Mouse (Mus musculus): Measurements from ENCODE around the gene Prkce. TPM values are rescaled to one million over a fixed set of nuclear protein-coding genes. Genes with fewer than 3 reads are reported as not detected.

Prkce gene
- polyA plus RNA-seq, 1 experiment from 2014 or later, result 9.4 TPM

DNA sequence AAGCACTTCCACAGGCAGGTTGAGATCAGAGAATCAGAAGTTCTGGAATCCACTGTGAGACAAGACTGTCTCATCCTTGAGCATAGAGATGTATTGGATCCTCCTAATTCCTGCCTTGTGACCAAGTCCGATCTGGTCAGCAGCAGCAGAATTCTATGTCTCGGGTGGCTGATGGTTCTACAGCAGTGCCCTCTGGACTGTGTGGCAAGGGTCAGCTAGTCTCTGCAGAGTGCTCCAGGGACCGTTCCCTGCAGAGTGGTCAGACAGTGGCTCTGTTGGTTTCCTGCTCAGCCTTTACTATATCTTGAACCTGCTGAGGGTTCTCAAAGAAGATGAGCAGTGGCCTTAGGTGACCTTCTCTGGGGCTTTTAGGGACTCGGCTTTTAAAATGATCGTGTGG lies 355.1 kb downstream of the Prkce start:
- Histone ChIP-seq H3K27ac (no peak overlapping the region), H3K9me3 (no peaks in the 10 kb centered on the region), H3K4me1 (peaks cover 4% of the 10 kb centered on the region), H3K27me3 (ENCODE audit: insufficient read depth, poor library complexity, severe bottlenecking) (no peaks in the 10 kb centered on the region), H3K4me3 (no peak overlapping the region), H3K36me3 (no peaks in the 10 kb centered on the region; the same call in 1 of the 2 replicates)
- no peak for DNase-seq (ENCODE audit: low spot score)
- WGBS, result 70% methylated on average over 5 of the region's 5 CpGs

GRCm38 (mm10) chr17:86523374-86523773 lies 355.8 kb downstream of the Prkce start:
- 62% methylated on average over 3 of the region's 3 CpGs for WGBS
- no peak overlapping the region for H3K27ac ChIP-seq
- H3K4me1 ChIP-seq, result peaks cover 4% of the 10 kb centered on the region
- H3K36me3 ChIP-seq, result no peaks in the 10 kb centered on the region; the same call in 1 of the 2 replicates
- no peak for DNase-seq (ENCODE audit: low spot score)
- H3K27me3 ChIP-seq (ENCODE audit: insufficient read depth, poor library complexity, severe bottlenecking), result no peaks in the 10 kb centered on the region
- no peak overlapping the region for H3K4me3 ChIP-seq
- no peaks in the 10 kb centered on the region for H3K9me3 ChIP-seq

DNA sequence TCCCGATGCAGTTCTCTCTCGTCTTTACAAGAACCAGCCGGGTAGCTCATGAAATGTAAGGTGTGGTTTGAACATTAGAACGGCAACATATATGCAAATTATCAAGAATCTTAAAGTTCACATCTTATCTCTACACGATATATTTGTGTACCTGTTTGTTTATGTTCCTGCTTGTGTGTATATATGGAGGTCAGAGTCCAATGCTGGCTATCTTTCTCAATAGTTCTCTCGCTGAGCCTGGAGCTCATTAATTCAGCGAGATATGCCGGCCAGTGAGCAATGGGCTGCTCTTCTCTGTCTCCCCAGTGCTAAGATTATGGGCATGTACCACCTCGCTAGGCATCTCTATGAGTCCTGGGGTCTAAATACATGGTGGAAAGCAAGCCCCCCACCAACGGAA lies 356.3 kb downstream of the Prkce start:
- H3K27ac ChIP-seq, result no peak overlapping the region
- no peak for DNase-seq (ENCODE audit: low spot score)
- no peaks in the 10 kb centered on the region; the same call in 1 of the 2 replicates for H3K36me3 ChIP-seq
- peaks cover 7% of the 10 kb centered on the region for H3K4me1 ChIP-seq
- no peaks in the 10 kb centered on the region for H3K27me3 ChIP-seq (ENCODE audit: insufficient read depth, poor library complexity, severe bottlenecking)
- 87% methylated on average over 10 of the region's 10 CpGs for WGBS
- H3K9me3 ChIP-seq, result no peaks in the 10 kb centered on the region
- no peak overlapping the region for H3K4me3 ChIP-seq

- peaks cover 19% of the 10 kb centered on the region for H3K4me1 ChIP-seq
- H3K9me3 ChIP-seq, result no peaks in the 10 kb centered on the region
- no peaks in the 10 kb centered on the region; the same call in 1 of the 2 replicates for H3K36me3 ChIP-seq
- H3K27ac ChIP-seq, result no peak overlapping the region
- WGBS, result 81% methylated on average over 2 of the region's 2 CpGs
- H3K27me3 ChIP-seq (ENCODE audit: insufficient read depth, poor library complexity, severe bottlenecking), result no peaks in the 10 kb centered on the region
- DNase-seq (ENCODE audit: low spot score), result no peak
- no peak overlapping the region for H3K4me3 ChIP-seq
Measured at GRCm38 (mm10) chr17:86525075-86525474, 357.5 kb downstream of the Prkce start.

GRCm38 (mm10) chr17:86526016-86526415 lies 358.4 kb downstream of the Prkce start:
- Histone ChIP-seq H3K4me3 (no peak overlapping the region), H3K36me3 (no peaks in the 10 kb centered on the region; the same call in 1 of the 2 replicates), H3K4me1 (peaks cover 29% of the 10 kb centered on the region), H3K27me3 (ENCODE audit: insufficient read depth, poor library complexity, severe bottlenecking) (no peaks in the 10 kb centered on the region), H3K27ac (no peak overlapping the region), H3K9me3 (no peaks in the 10 kb centered on the region)
- 81% methylated on average over 7 of the region's 7 CpGs for WGBS
- DNase-seq (ENCODE audit: low spot score), result no peak

GRCm38 (mm10) chr17:86527298-86527697 lies 359.7 kb downstream of the Prkce start:
- WGBS, result 78% methylated on average over 5 of the region's 5 CpGs
- Histone ChIP-seq H3K9me3 (no peaks in the 10 kb centered on the region), H3K36me3 (no peaks in the 10 kb centered on the region; the same call in 1 of the 2 replicates), H3K4me3 (no peak overlapping the region), H3K27me3 (ENCODE audit: insufficient read depth, poor library complexity, severe bottlenecking) (no peaks in the 10 kb centered on the region), H3K4me1 (peaks cover 41% of the 10 kb centered on the region), H3K27ac (no peak overlapping the region)
- DNase-seq (ENCODE audit: low spot score), result no peak

DNA sequence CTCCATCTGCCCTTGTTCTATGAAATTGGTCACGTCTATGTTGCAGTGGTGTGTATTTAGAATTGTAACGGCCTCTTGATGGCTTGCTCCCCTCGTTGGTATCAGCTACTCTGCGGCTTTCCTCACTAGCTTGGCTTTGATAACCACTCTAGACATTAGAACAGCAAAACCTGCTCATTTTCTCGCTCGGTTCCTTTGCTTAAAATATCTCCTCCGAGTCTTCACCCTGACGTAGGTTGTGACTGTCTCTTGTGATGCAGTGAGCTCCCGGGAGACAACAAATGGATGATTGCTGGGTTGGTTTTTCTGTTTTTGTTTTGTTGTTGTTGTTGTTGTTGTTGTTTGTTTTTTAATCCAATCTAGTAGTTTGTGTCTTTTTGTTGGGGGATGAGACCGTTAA lies 361.4 kb downstream of the Prkce start:
- H3K4me1 ChIP-seq, result peaks cover 51% of the 10 kb centered on the region
- no peak overlapping the region for H3K27ac ChIP-seq
- WGBS, result 64% methylated on average over 10 of the region's 10 CpGs
- H3K36me3 ChIP-seq, result no peaks in the 10 kb centered on the region; the same call in 1 of the 2 replicates
- no peaks in the 10 kb centered on the region for H3K27me3 ChIP-seq (ENCODE audit: insufficient read depth, poor library complexity, severe bottlenecking)
- H3K9me3 ChIP-seq, result no peaks in the 10 kb centered on the region
- DNase-seq (ENCODE audit: low spot score), result no peak
- no peak overlapping the region for H3K4me3 ChIP-seq

- no peaks in the 10 kb centered on the region for H3K27me3 ChIP-seq (ENCODE audit: insufficient read depth, poor library complexity, severe bottlenecking)
- no peak for DNase-seq (ENCODE audit: low spot score)
- H3K4me3 ChIP-seq, result no peak overlapping the region
- WGBS, result 56% methylated on average over 4 of the region's 4 CpGs
- no peak overlapping the region for H3K27ac ChIP-seq
- peaks cover 51% of the 10 kb centered on the region for H3K4me1 ChIP-seq
- H3K9me3 ChIP-seq, result no peaks in the 10 kb centered on the region
- H3K36me3 ChIP-seq, result no peaks in the 10 kb centered on the region; the same call in 1 of the 2 replicates
Measured at GRCm38 (mm10) chr17:86529411-86529810, 361.8 kb downstream of the Prkce start.

GRCm38 (mm10) chr17:86531231-86531630 lies 363.6 kb downstream of the Prkce start:
- H3K4me3 ChIP-seq, result no peak overlapping the region
- H3K27me3 ChIP-seq (ENCODE audit: insufficient read depth, poor library complexity, severe bottlenecking), result no peaks in the 10 kb centered on the region
- H3K36me3 ChIP-seq, result no peaks in the 10 kb centered on the region
- no peak for DNase-seq (ENCODE audit: low spot score)
- peak overlapping the region; percentile 70; the same call in 1 of the 2 replicates for H3K27ac ChIP-seq
- peaks cover 57% of the 10 kb centered on the region for H3K4me1 ChIP-seq
- no peaks in the 10 kb centered on the region for H3K9me3 ChIP-seq
- 62% methylated on average over 6 of the region's 6 CpGs for WGBS

DNA sequence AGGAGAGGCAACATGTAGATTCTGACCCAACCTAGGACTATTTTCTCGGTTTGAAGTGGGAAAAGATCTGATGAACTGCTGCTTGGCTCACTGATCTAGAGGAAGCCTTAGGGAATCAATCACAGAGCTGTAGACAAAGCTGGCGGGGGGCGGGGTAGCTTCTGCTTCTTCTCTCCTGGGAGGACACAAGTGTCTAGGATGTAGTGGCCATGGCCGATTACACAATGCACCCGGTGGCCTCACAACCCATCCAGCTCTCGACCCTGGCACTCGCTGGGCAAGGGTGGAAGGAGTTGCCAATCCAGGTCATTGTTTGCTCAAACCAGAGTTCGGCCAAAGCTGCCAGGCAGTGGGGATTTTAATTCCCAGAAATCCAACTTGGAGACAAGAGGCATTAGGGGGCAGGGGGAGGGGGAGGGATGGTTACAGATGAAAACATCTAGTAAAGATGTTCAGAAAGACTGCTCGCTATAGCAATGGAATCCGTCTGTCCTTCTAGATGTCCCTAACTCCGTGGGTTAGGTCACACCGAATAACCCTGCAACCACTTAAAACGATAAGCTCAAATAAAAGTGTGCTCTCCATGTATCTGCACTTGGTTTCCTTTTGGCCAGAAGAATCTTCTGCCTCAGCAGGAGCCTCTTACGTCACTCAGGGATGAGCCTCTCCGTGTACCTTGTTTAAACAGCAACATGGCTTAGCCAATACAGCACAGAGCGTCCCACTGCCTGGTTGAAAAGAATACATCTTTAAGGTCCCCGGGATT lies 365.4 kb downstream of the Prkce start:
- peaks cover 72% of the 10 kb centered on the region for H3K4me1 ChIP-seq
- H3K36me3 ChIP-seq, result no peaks in the 10 kb centered on the region
- 70% methylated on average over 17 of the region's 17 CpGs for WGBS
- no peaks in the 10 kb centered on the region for H3K9me3 ChIP-seq
- no peak for DNase-seq (ENCODE audit: low spot score)
- no peaks in the 10 kb centered on the region for H3K27me3 ChIP-seq (ENCODE audit: insufficient read depth, poor library complexity, severe bottlenecking)
- H3K27ac ChIP-seq, result peak overlapping the region; percentile 4; the same call in 1 of the 2 replicates
- no peak overlapping the region for H3K4me3 ChIP-seq

DNA sequence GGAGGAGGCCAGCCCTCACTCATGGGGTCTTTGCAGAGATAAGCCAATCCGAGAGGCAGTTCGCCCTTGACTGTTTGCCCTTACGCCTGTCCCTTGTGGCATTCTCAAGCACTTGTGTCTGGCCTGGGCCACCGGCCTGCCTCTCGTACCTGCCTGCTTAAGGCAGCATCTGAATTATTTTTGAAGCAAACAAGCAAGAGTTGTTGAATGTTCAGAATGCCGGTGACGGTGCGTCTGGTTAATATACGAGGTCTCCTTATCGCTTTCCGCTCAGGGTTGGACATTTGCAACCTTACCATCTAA lies 365.9 kb downstream of the Prkce start:
- peak overlapping the region; percentile 4; the same call in 1 of the 2 replicates for H3K27ac ChIP-seq

GRCm38 (mm10) chr17:86535096-86535495 lies 367.5 kb downstream of the Prkce start:
- Histone ChIP-seq H3K27me3 (ENCODE audit: insufficient read depth, poor library complexity, severe bottlenecking) (no peaks in the 10 kb centered on the region), H3K4me1 (peaks cover 71% of the 10 kb centered on the region), H3K36me3 (no peaks in the 10 kb centered on the region), H3K9me3 (no peaks in the 10 kb centered on the region), H3K4me3 (no peak overlapping the region), H3K27ac (no peak overlapping the region)
- DNase-seq (ENCODE audit: low spot score), result no peak
- 85% methylated on average over 10 of the region's 10 CpGs for WGBS

More for the DNA sequence above, 365.9 kb downstream of the Prkce start:
- Histone ChIP-seq H3K4me3 (no peak overlapping the region), H3K9me3 (no peaks in the 10 kb centered on the region), H3K27me3 (ENCODE audit: insufficient read depth, poor library complexity, severe bottlenecking) (no peaks in the 10 kb centered on the region), H3K4me1 (peaks cover 77% of the 10 kb centered on the region), H3K36me3 (no peaks in the 10 kb centered on the region)
- 45% methylated on average over 11 of the region's 11 CpGs for WGBS
- peak; percentile 78 for DNase-seq (ENCODE audit: low spot score)

DNA sequence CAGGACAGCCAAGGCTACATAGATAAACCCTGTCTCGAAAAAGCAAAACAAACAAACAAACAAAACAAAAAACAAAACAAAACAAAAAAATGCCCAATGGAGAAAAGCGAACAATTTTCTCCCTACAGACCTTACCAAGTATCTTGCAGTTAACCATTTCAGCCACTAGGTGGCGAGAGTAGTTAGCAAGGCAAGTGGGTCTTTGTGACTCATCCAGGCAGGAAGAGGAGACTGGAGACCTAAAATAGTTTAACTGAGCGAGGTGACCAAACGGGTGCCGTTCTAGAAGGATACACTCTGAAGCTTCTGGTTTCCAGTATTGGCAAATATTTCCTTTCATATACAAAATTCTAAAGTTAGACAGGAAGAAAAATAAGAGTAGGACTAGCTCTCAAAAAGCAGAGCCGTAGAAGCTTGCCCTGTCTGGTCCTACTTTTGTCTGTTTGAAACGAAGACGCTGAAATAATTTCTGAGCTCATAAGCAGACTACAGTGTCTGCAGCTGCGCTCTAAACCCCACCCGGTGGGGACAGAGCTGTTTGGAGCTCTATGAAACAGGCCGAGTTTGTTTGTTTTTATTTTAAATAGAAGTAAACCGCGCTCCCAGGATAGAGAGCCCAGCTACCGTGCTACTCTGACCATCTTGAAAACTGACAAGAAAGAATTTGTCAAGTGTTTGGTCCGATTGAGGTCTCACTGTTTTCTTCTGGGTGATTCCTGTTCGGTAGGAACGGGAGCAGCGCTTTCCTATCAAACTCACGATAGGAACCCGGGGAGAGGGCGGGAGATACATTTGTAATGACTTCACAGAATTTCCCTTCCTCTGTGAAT lies 368.5 kb downstream of the Prkce start:
- peak; percentile 80 for DNase-seq (ENCODE audit: low spot score)
- Histone ChIP-seq H3K27ac (peak overlapping the region; percentile 79), H3K4me3 (peak overlapping the region; percentile 54), H3K27me3 (ENCODE audit: insufficient read depth, poor library complexity, severe bottlenecking) (no peaks in the 10 kb centered on the region), H3K9me3 (no peaks in the 10 kb centered on the region), H3K4me1 (peaks cover 62% of the 10 kb centered on the region), H3K36me3 (no peaks in the 10 kb centered on the region)
- WGBS, result 17% methylated on average over 22 of the region's 22 CpGs
